Mouse (Mus musculus) heart, postnatal 0 days (tissue): ENCODE measurements around the gene Stk33.

Source experiments
- CTCF ChIP-seq: IDR thresholded peaks from 2 replicates; pipeline ENCODE4 v1.5.1; 2016; ENCODE audit warnings: antibody characterized with exemption, control low read depth, low read depth
- EP300 ChIP-seq: IDR thresholded peaks from 2 replicates; pipeline ENCODE4 v1.6.1; 2016; ENCODE audit warnings: antibody characterized with exemption, low read depth

GRCm38 (mm10) chr7:109231307-109231706, 207.6 kb downstream of the Stk33 start:
- TF ChIP-seq CTCF (no peak), EP300 (no peak)
